Mouse (Mus musculus): ENCODE results near the gene Acadl. TPM values are rescaled to one million over a fixed set of nuclear protein-coding genes. Genes with fewer than 3 reads are reported as not detected.

Gene Acadl
- polyA plus RNA-seq, 2 experiments = 34.8 to 105 TPM

- Histone ChIP-seq H3K4me2 (ENCODE audit: low read depth) (no peak overlapping the region), H3K4me3 (ENCODE audit: insufficient read depth in 1 of 2, low read depth in 2 of 2, low read length in 2 of 2) (no peak overlapping the region), H3K27me3 (ENCODE audit: control insufficient read depth, insufficient read depth, low read length) (no peaks in the 10 kb centered on the region), H3K4me1 (replicated peaks; ENCODE audit: control insufficient read depth in 2 of 2, insufficient read depth in 2 of 2, low read length in 1 of 2) (peaks cover 0 to 7% of the 10 kb centered on the region in 2 experiments; a peak in 2 of 4 replicates), H3K27ac (no peak overlapping the region), H3K36me3 (replicated peaks; ENCODE audit: control insufficient read depth, insufficient read depth, low read depth) (no peaks in the 10 kb centered on the region), H3K9ac (replicated peaks) (no peak overlapping the region), H3K9me3 (ENCODE audit: control insufficient read depth, low read length) (no peaks in the 10 kb centered on the region)
- ATAC-seq (ENCODE audit: insufficient read depth) = no peak
- TF ChIP-seq EP300 (IDR thresholded peaks at IDR 0.05; ENCODE audit: low read depth) = no peak
- TF ChIP-seq CTCF (IDR thresholded peaks at IDR 0.05; ENCODE audit: low read depth) = no peak
- DNase-seq (ENCODE audit: low read depth in 3 of 3, low spot score in 3 of 3) = no peak
- 32% methylated on average over 5 of the region's 5 CpGs for WGBS (ENCODE audit: insufficient replicate concordance)
Measured at GRCm38 (mm10) chr1:66896556-66896955, 33.5 kb upstream of the Acadl start.

- Histone ChIP-seq H3K36me3 (replicated peaks; ENCODE audit: control insufficient read depth, insufficient read depth, low read depth) (no peaks in the 10 kb centered on the region), H3K4me3 (ENCODE audit: insufficient read depth in 1 of 2, low read depth in 2 of 2, low read length in 2 of 2) (no peak overlapping the region), H3K9ac (replicated peaks) (no peak overlapping the region), H3K27ac (no peak overlapping the region), H3K4me2 (ENCODE audit: low read depth) (no peak overlapping the region; the same call in 1 of the 2 replicates), H3K9me3 (ENCODE audit: control insufficient read depth, low read length) (no peaks in the 10 kb centered on the region), H3K4me1 (replicated peaks; ENCODE audit: control insufficient read depth in 2 of 2, insufficient read depth in 2 of 2, low read length in 1 of 2) (peaks cover 0 to 7% of the 10 kb centered on the region in 2 experiments; a peak in 2 of 4 replicates), H3K27me3 (ENCODE audit: control insufficient read depth, insufficient read depth, low read length) (no peaks in the 10 kb centered on the region)
- ATAC-seq (ENCODE audit: insufficient read depth) = 0 out of 2 replicates have a peak, but pooled peaks have one; percentile 28
- TF ChIP-seq CTCF (IDR thresholded peaks at IDR 0.05; ENCODE audit: low read depth) (no peak), EP300 (IDR thresholded peaks at IDR 0.05; ENCODE audit: low read depth) (no peak)
- WGBS (ENCODE audit: insufficient replicate concordance) = 23% methylated on average over 5 of the region's 5 CpGs
- DNase-seq (ENCODE audit: low read depth in 3 of 3, low spot score in 3 of 3) = peak in 1 of 3 experiments; percentile 2
Measured at GRCm38 (mm10) chr1:66896125-66896524, 33.0 kb upstream of the Acadl start.

GRCm38 (mm10) chr1:66895837-66896118, 32.7 kb upstream of the Acadl start:
- peak; percentile 62 for ATAC-seq (ENCODE audit: insufficient read depth)
- Histone ChIP-seq H3K4me3 (ENCODE audit: insufficient read depth in 1 of 2, low read depth in 2 of 2, low read length in 2 of 2) (no peak overlapping the region), H3K27me3 (ENCODE audit: control insufficient read depth, insufficient read depth, low read length) (no peaks in the 10 kb centered on the region), H3K4me1 (replicated peaks; ENCODE audit: control insufficient read depth in 2 of 2, insufficient read depth in 2 of 2, low read length in 1 of 2) (peaks cover 0 to 7% of the 10 kb centered on the region in 2 experiments; a peak in 2 of 4 replicates), H3K9me3 (ENCODE audit: control insufficient read depth, low read length) (no peaks in the 10 kb centered on the region), H3K9ac (replicated peaks) (no peak overlapping the region), H3K4me2 (ENCODE audit: low read depth) (no peak overlapping the region; the same call in none of the 2 replicates), H3K27ac (no peak overlapping the region), H3K36me3 (replicated peaks; ENCODE audit: control insufficient read depth, insufficient read depth, low read depth) (no peaks in the 10 kb centered on the region)
- peak in 1 of 3 experiments; percentile 11 for DNase-seq (ENCODE audit: low read depth in 3 of 3, low spot score in 3 of 3)
- TF ChIP-seq EP300 (IDR thresholded peaks at IDR 0.05; ENCODE audit: low read depth) (no peak), CTCF (IDR thresholded peaks at IDR 0.05; ENCODE audit: low read depth) (peak; percentile 40; the same call in 1 of the 2 replicates)

- Histone ChIP-seq H3K9me3 (ENCODE audit: control insufficient read depth, low read length) (no peaks in the 10 kb centered on the region), H3K27ac (no peak overlapping the region), H3K36me3 (replicated peaks; ENCODE audit: control insufficient read depth, insufficient read depth, low read depth) (no peaks in the 10 kb centered on the region), H3K27me3 (ENCODE audit: control insufficient read depth, insufficient read depth, low read length) (no peaks in the 10 kb centered on the region), H3K4me1 (replicated peaks; ENCODE audit: control insufficient read depth in 2 of 2, insufficient read depth in 2 of 2, low read length in 1 of 2) (peaks cover 0 to 7% of the 10 kb centered on the region in 2 experiments; a peak in 2 of 4 replicates), H3K4me3 (ENCODE audit: insufficient read depth in 1 of 2, low read depth in 2 of 2, low read length in 2 of 2) (no peak overlapping the region), H3K9ac (replicated peaks) (no peak overlapping the region), H3K4me2 (ENCODE audit: low read depth) (peak overlapping the region; percentile 11; the same call in 1 of the 2 replicates)
- ATAC-seq (ENCODE audit: insufficient read depth) = no peak
- WGBS (ENCODE audit: insufficient replicate concordance) = 50% methylated on average over 6 of the region's 6 CpGs
- TF ChIP-seq EP300 (IDR thresholded peaks at IDR 0.05; ENCODE audit: low read depth) (no peak), CTCF (IDR thresholded peaks at IDR 0.05; ENCODE audit: low read depth) (no peak)
- peak in 1 of 3 experiments; percentile 16 for DNase-seq (ENCODE audit: low read depth in 3 of 3, low spot score in 3 of 3)
Measured at GRCm38 (mm10) chr1:66895093-66895836, 32.2 kb upstream of the Acadl start.

- Histone ChIP-seq H3K4me2 (ENCODE audit: low read depth) (no peak overlapping the region), H3K4me3 (ENCODE audit: insufficient read depth in 1 of 2, low read depth in 2 of 2, low read length in 2 of 2) (no peak overlapping the region), H3K27me3 (ENCODE audit: control insufficient read depth, insufficient read depth, low read length) (no peaks in the 10 kb centered on the region), H3K9ac (replicated peaks) (no peak overlapping the region), H3K4me1 (replicated peaks; ENCODE audit: control insufficient read depth in 2 of 2, insufficient read depth in 2 of 2, low read length in 1 of 2) (no peaks in the 10 kb centered on the region), H3K36me3 (replicated peaks; ENCODE audit: control insufficient read depth, insufficient read depth, low read depth) (no peaks in the 10 kb centered on the region), H3K27ac (no peak overlapping the region), H3K9me3 (ENCODE audit: control insufficient read depth, low read length) (no peaks in the 10 kb centered on the region)
- 62% methylated on average over 1 of the region's 1 CpGs for WGBS (ENCODE audit: insufficient replicate concordance)
- DNase-seq (ENCODE audit: low read depth in 3 of 3, low spot score in 3 of 3) (no peak), ATAC-seq (ENCODE audit: insufficient read depth) (no peak)
- no peak for TF ChIP-seq EP300 (IDR thresholded peaks at IDR 0.05; ENCODE audit: low read depth)
- TF ChIP-seq CTCF (IDR thresholded peaks at IDR 0.05; ENCODE audit: low read depth) = no peak
Measured at GRCm38 (mm10) chr1:66887175-66887574, 24.1 kb upstream of the Acadl start.
